Mouse (Mus musculus) embryonic facial prominence, embryonic 11.5 days (tissue): ENCODE data around the gene Timp3. TPM values are rescaled to one million over a fixed set of nuclear protein-coding genes. Genes with fewer than 3 reads are reported as not detected.

Source experiments
- ATAC-seq: fragments of 200-750 bp; cut with Nextera tagmentation; replicated peaks from 2 replicates; pipeline ENCODE4 v1.8.0; 2017; ENCODE audit warnings: low read depth; ENCODE audit not compliant: insufficient number of reproducible peaks, low FRiP score, low TSS enrichment
- DNase-seq: peaks from one replicate; pipeline ENCODE4 v3.0.0-alpha.2; 2015; ENCODE audit warnings: low spot score
- H3K27ac ChIP-seq: fragments of 300-500 bp; sonication (generic); replicated peaks from 2 replicates; pipeline ENCODE4 v1.5.1; 2014; ENCODE audit warnings: mild to moderate bottlenecking, low read depth, low read length, control low read depth
- H3K27me3 ChIP-seq: fragments of 300-500 bp; sonication (generic); 2 replicates; pipeline ENCODE4 v1.6.1; 2014; ENCODE audit warnings: mild to moderate bottlenecking, low read length, moderate library complexity, mixed read lengths; ENCODE audit not compliant: control insufficient read depth, insufficient read depth
- H3K36me3 ChIP-seq: fragments of 300-500 bp; sonication (generic); replicated peaks from 2 replicates; pipeline ENCODE4 v1.6.1; 2014; ENCODE audit warnings: low read depth, mild to moderate bottlenecking, low read length, moderate library complexity, mixed read lengths; ENCODE audit not compliant: control insufficient read depth, insufficient read depth
- H3K4me1 ChIP-seq: fragments of 300-500 bp; sonication (generic); 2 replicates; pipeline ENCODE4 v1.6.1; 2014; ENCODE audit warnings: low read length, mixed read lengths; ENCODE audit not compliant: control insufficient read depth, insufficient read depth
- H3K4me2 ChIP-seq: fragments of 300-500 bp; sonication (generic); 2 replicates; pipeline ENCODE4 v1.6.1; 2014; ENCODE audit warnings: low read depth, mild to moderate bottlenecking, control low read depth, low read length, moderate library complexity
- H3K4me3 ChIP-seq: fragments of 300-500 bp; sonication (generic); 2 replicates; pipeline ENCODE4 v1.5.1; 2014; ENCODE audit warnings: low read depth, low read length, control low read depth
- H3K9ac ChIP-seq: fragments of 300-500 bp; sonication (generic); replicated peaks from 2 replicates; pipeline ENCODE4 v1.6.1; 2014; ENCODE audit warnings: mild to moderate bottlenecking, control low read depth, low read length
- H3K9me3 ChIP-seq: fragments of 300-500 bp; sonication (generic); replicated peaks from 2 replicates; pipeline ENCODE4 v1.6.1; 2016; ENCODE audit warnings: mild to moderate bottlenecking, low read length, inconsistent platforms, mixed read lengths; ENCODE audit not compliant: control insufficient read depth
- WGBS: fragments of 180-500 bp; shearing (Covaris S2); extraction: QIAGEN DNeasy Blood & Tissue Kit; methylation state at CpG from one replicate; pipeline ENCODE4 v1.1.7; 2014; 5-methylcytosine and 5-hydroxymethylcytosine counted together
- polyA plus RNA-seq: library from polyadenylated mRNA; unstranded; fragments of >200 nt; fragmentation: Nextera tagmentation; extraction: Ambion mirVana; gene quantifications from 2 replicates; pipeline ENCODE4 v1.2.1, GENCODE M21; 2014

The Timp3 gene
- polyA plus RNA-seq, 1 experiment from 2014 or later, result 40.0 TPM

DNA sequence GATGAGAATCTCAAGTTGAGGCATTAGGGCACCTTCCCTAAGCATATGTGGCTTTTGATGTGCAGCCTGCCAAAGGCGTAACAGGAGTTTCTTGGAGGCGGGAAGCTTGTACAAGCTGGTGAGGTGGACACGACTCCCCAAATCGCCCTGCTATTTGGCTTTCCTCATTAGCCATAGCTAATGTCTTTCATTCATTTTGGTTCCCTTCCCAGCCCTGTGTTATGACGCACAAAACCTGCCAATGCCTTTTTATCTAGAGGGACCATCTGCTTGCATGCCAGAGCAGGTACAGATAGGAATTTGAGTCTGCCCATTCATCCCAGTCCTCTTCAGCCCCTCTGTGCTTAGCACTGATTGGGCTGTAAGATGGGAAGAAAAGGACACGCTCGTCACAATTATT is 40.2 kb downstream of the Timp3 start:
- Histone ChIP-seq H3K9ac (no peak overlapping the region), H3K4me1 (no peaks in the 10 kb centered on the region), H3K4me2 (no peak overlapping the region), H3K4me3 (no peak overlapping the region), H3K27me3 (no peaks in the 10 kb centered on the region), H3K27ac (no peak overlapping the region), H3K36me3 (peaks cover 2% of the 10 kb centered on the region), H3K9me3 (no peaks in the 10 kb centered on the region)
- no peak for DNase-seq
- no peak for ATAC-seq
- 83% methylated on average over 7 of the region's 7 CpGs for WGBS

DNA sequence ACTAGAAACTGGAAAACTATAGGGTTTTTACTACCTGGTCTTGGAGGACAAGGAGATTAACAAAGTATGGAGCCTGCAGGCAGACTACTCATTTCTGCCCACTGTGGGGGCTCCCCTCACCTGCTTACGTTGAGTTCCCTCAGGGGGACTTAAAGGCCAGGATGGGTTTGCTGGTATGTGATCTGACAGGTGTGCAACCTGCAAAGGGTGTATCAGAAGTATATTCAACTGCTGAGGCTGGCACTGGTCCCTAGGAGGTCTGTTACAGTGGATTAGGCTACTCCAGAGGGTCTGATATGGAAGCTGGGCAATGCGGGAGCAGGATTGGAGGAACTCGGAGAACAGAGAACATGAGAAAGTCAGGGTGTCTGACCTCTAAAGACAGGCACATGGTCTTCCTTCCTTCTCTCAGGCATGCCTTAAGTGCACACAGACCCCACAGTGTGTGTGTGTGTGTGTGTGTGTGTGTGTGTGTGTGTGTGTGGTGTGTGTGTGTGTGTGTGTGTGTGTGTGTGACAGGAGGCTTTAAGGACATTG is 40.9 kb downstream of the Timp3 start:
- H3K4me2 ChIP-seq, result no peak overlapping the region
- peaks cover 2% of the 10 kb centered on the region for H3K36me3 ChIP-seq
- no peaks in the 10 kb centered on the region for H3K27me3 ChIP-seq
- H3K9ac ChIP-seq, result no peak overlapping the region
- H3K9me3 ChIP-seq, result no peaks in the 10 kb centered on the region
- H3K4me3 ChIP-seq, result no peak overlapping the region
- DNase-seq (no peak), ATAC-seq (no peak)
- H3K27ac ChIP-seq, result no peak overlapping the region
- no peaks in the 10 kb centered on the region for H3K4me1 ChIP-seq
- 54% methylated on average over 3 of the region's 3 CpGs for WGBS

DNA sequence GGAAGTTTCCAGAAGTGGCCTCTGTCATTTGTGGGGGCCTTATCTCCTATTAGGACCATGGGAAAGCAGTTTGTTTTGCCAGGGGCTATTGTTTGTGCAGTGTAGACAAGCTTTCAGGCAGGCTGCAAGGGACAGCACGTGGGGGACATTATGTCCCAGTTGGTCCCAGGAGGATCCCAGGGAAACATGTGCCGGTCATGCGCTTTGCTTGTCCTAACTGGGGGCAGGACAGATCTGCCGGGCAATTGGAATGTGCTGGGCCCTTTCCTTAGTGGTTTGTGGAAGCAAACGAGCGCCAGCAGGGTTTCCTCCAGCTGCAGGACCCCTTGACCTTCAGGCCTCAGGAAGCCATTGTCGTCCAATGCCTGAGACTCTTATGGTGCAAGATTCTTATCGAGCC is 41.4 kb downstream of the Timp3 start:
- Histone ChIP-seq H3K4me3 (no peak overlapping the region), H3K9me3 (no peaks in the 10 kb centered on the region), H3K27me3 (no peaks in the 10 kb centered on the region), H3K9ac (no peak overlapping the region), H3K4me2 (no peak overlapping the region), H3K27ac (no peak overlapping the region), H3K36me3 (peaks cover 2% of the 10 kb centered on the region), H3K4me1 (no peaks in the 10 kb centered on the region)
- no peak for ATAC-seq
- no peak for DNase-seq
- 17% methylated on average over 8 of the region's 8 CpGs for WGBS

DNA sequence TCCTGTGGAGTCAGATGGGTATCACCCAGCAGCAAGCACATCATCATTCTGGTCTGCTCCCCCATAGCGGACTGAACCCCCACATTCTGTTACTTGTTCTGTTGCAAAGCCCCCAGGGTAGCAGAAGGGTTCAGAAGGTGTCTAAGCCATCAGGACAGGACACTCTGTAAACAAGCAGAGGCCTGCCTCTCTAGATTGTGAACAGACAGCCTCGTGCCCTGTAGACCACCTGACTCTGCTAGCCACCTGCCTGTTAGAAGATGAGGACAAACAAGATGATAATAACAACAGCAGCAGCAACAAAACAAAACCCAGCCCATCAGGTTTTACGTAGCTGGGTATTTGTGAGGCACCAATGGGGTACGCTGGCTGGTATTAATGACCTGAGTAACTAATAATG is 42.0 kb downstream of the Timp3 start:
- WGBS, result 76% methylated on average over 4 of the region's 4 CpGs
- no peak for ATAC-seq
- no peak overlapping the region for H3K4me3 ChIP-seq

DNA sequence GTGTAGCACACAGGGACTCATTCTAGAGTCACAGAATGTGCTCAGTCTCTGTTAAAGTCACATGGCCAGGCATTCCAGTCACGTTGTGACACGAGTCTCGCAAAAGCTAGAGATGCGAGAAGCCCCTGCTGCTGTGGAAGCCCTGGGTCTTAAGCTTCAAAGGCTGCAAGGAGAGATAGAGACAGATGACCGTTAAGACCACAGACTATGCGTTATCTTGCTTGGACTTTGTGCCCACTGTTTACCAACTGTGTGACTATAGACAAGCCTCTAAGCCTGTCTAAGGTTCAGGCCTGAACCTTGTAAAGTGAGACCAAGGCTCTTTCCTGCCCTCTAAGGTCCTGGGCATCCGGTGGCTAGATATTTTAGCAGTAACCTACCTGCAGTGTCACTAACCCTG is 42.5 kb downstream of the Timp3 start:
- Histone ChIP-seq H3K4me1 (no peaks in the 10 kb centered on the region), H3K4me2 (no peak overlapping the region), H3K36me3 (peaks cover 2% of the 10 kb centered on the region), H3K9ac (no peak overlapping the region), H3K27me3 (no peaks in the 10 kb centered on the region), H3K27ac (no peak overlapping the region), H3K4me3 (no peak overlapping the region), H3K9me3 (no peaks in the 10 kb centered on the region)
- ATAC-seq, result no peak
- 72% methylated on average over 7 of the region's 7 CpGs for WGBS
- no peak for DNase-seq

More for the DNA sequence above, 42.0 kb downstream of the Timp3 start:
- Histone ChIP-seq H3K4me1 (no peaks in the 10 kb centered on the region), H3K4me2 (no peak overlapping the region), H3K9me3 (no peaks in the 10 kb centered on the region), H3K9ac (no peak overlapping the region), H3K36me3 (peaks cover 2% of the 10 kb centered on the region), H3K27me3 (no peaks in the 10 kb centered on the region), H3K27ac (no peak overlapping the region)
- DNase-seq, result no peak

DNA sequence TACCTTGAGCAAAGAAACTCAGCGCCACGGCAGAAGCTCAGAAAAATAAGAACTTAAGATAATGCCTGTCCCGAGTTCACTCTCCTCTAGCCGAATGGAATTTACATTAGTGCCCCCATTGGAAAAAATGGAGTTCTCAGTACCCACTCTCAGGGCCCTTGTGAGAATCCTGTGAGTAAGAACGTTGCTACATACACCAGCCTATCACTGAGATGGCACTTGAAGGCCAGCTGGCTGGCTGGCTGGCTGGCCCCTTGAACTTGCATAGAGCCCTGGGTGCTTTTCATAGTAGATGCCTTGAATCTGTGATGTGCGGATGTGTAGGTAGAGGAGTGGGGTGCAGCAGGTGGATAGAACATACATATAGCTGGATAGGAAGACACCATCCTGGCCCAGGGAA is 43.2 kb downstream of the Timp3 start:
- no peak overlapping the region for H3K27ac ChIP-seq
- ATAC-seq, result no peak
- H3K9ac ChIP-seq, result no peak overlapping the region
- H3K36me3 ChIP-seq, result peaks cover 2% of the 10 kb centered on the region
- H3K4me1 ChIP-seq, result no peaks in the 10 kb centered on the region
- no peaks in the 10 kb centered on the region for H3K27me3 ChIP-seq
- no peak for DNase-seq
- H3K4me3 ChIP-seq, result no peak overlapping the region
- H3K9me3 ChIP-seq, result no peaks in the 10 kb centered on the region
- WGBS, result 92% methylated on average over 6 of the region's 6 CpGs
- H3K4me2 ChIP-seq, result no peak overlapping the region

DNA sequence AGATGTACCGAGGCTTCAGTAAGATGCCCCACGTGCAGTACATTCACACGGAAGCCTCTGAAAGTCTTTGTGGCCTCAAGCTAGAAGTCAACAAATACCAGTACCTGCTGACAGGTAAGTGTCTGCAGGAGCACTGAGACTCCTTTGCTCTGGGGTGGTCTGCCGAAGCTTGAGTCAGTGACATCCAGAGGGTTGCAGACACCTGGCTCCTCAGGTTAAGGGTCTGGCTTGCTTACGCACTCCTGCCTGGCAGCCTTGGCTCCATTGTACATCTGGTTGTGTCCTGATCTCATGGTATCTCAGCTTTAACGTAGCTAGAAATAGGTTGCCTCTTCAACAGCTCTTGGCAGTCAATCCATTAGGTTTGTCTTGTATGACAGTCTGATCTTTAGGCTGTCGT is 43.8 kb downstream of the Timp3 start:
- DNase-seq (no peak), ATAC-seq (no peak)
- Histone ChIP-seq H3K4me3 (no peak overlapping the region), H3K27me3 (no peaks in the 10 kb centered on the region), H3K4me1 (no peaks in the 10 kb centered on the region), H3K36me3 (peaks cover 2% of the 10 kb centered on the region), H3K4me2 (no peak overlapping the region), H3K27ac (no peak overlapping the region), H3K9ac (no peak overlapping the region), H3K9me3 (no peaks in the 10 kb centered on the region)
- 88% methylated on average over 7 of the region's 7 CpGs for WGBS

DNA sequence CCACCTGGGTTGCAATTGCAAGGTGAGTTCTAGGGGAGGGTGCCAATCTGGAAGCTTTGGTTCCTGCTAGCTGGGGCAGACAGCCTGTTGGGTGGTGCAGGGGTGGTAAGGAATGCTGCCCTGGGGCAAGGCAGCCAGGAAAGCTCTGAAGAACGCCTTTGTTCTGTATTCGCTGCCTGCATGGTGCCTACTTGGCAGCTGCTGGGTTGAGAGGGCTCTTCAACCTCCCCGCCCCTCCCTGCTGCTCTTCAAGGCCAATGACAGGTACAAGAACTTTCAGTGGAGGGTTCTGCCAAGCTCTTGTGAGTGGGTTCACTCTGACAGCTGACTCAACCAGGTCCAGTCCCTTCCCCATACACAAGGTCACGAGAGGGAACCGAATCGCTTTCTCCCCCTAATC is 44.5 kb downstream of the Timp3 start:
- WGBS, result 71% methylated on average over 6 of the region's 6 CpGs
- Histone ChIP-seq H3K4me1 (no peaks in the 10 kb centered on the region), H3K36me3 (peaks cover 2% of the 10 kb centered on the region), H3K4me2 (no peak overlapping the region), H3K9me3 (no peaks in the 10 kb centered on the region), H3K27ac (no peak overlapping the region), H3K27me3 (no peaks in the 10 kb centered on the region), H3K9ac (no peak overlapping the region), H3K4me3 (no peak overlapping the region)
- ATAC-seq (no peak), DNase-seq (no peak)
